Mouse (Mus musculus): Measurements from ENCODE around the gene Gyg. TPM values are rescaled to one million over a fixed set of nuclear protein-coding genes. Genes with fewer than 3 reads are reported as not detected.
"Not testable (repeated sequence)": the region's sequence is repeated elsewhere in the genome, so short reads cannot be mapped to it uniquely, and the experiment has no call there.

Gyg gene
- polyA plus RNA-seq, 1 experiment from 2014 or later, result 48.5 TPM

DNA sequence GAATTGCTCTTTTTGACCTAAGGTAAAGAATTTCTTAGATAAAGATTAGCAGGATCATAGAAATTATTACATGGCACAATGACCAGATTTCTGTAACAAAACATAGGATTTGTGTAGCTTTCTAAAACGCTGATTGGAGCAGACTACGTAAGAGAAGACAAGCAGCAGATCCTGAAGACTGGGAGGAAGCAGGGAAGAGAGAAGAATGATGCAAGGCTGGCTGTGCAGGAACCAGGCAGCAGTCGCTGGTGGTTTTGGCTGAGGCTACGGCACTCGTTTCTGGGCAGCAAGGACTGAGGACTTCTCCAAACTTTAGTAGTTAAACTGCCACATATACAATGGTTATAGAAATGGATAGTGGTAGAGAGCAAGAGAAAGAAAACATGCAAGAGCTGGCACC is 25.6 kb downstream of the Gyg start:
- H3K4me2 ChIP-seq, result no peak overlapping the region
- no peaks in the 10 kb centered on the region for H3K4me1 ChIP-seq
- no peaks in the 10 kb centered on the region for H3K36me3 ChIP-seq (replicated peaks)
- 90% methylated on average over 5 of the region's 5 CpGs for WGBS
- no peaks in the 10 kb centered on the region for H3K27me3 ChIP-seq (replicated peaks)
- ATAC-seq (replicated peaks), result no peak
- H3K4me3 ChIP-seq, result no peak overlapping the region
- no peak overlapping the region for H3K9ac ChIP-seq
- no peaks in the 10 kb centered on the region for H3K9me3 ChIP-seq
- H3K27ac ChIP-seq, result no peak overlapping the region

DNA sequence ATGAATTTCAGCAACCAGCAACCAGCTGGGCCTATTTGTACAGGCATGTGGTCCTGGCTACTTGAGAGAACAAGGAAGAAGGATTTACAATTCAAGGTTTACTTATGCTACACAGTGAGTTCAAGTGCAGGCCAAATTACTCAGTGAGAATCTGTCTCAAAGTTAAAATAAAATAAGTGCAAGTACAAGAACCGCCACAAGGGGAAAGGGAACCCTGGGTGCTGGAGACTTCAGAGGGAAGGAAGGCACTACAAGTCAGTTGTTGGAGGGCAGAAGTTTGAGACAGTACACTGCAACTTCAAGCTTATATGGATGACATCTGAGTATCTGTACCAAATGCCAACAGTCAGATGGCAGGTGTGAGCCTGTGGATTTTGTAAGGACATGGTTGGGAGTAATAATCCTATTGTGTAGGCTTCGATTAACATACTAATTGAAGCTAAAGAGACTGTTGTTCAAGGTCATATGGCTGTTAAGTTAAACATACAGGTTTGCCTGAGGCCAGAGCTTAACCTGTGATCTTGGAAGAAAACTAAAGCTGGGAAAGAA is 28.0 kb downstream of the Gyg start:
- Histone ChIP-seq H3K4me3 (no peak overlapping the region), H3K27me3 (replicated peaks) (no peaks in the 10 kb centered on the region), H3K4me1 (no peaks in the 10 kb centered on the region), H3K4me2 (no peak overlapping the region), H3K9me3 (no peaks in the 10 kb centered on the region), H3K9ac (no peak overlapping the region), H3K36me3 (replicated peaks) (no peaks in the 10 kb centered on the region), H3K27ac (no peak overlapping the region)
- ATAC-seq (replicated peaks), result no peak
- 49% methylated on average over 2 of the region's 2 CpGs for WGBS

DNA sequence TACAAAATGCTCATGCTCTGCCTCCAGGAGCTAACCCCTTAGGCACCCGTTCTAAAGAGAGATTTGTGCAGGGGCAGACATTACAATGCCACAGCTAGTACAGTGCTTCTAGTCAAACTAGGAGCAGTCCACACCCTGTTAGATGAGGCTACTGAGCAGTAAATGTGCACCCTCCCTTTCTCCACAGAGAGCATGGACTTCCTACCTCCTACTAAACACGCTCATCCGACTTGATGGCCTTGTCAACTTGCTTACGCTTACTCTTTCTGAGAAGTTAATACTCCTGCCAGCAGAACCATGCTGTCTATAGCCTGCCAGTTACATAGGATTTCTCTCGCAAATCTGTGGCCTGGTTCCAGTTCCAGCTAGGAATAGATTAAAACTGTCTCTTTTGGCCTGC is 29.5 kb downstream of the Gyg start:
- ATAC-seq (replicated peaks), result no peak

GRCm38 (mm10) chr3:20121582-20121981 is 33.5 kb downstream of the Gyg start:
- H3K27ac ChIP-seq; ATAC-seq (replicated peaks); H3K4me2 ChIP-seq; H3K4me1 ChIP-seq; H3K9me3 ChIP-seq; H3K36me3 ChIP-seq (replicated peaks); H3K27me3 ChIP-seq (replicated peaks); H3K4me3 ChIP-seq; H3K9ac ChIP-seq: not testable (repeated sequence)
- 91% methylated on average over 5 of the region's 5 CpGs for WGBS

More for the DNA sequence above, 29.5 kb downstream of the Gyg start:
- no peaks in the 10 kb centered on the region for H3K9me3 ChIP-seq
- H3K9ac ChIP-seq, result no peak overlapping the region
- H3K27me3 ChIP-seq (replicated peaks), result no peaks in the 10 kb centered on the region
- no peaks in the 10 kb centered on the region for H3K36me3 ChIP-seq (replicated peaks)
- H3K4me2 ChIP-seq, result no peak overlapping the region
- no peak overlapping the region for H3K27ac ChIP-seq
- no peaks in the 10 kb centered on the region for H3K4me1 ChIP-seq
- no peak overlapping the region for H3K4me3 ChIP-seq
- WGBS, result 94% methylated on average over 5 of the region's 5 CpGs

GRCm38 (mm10) chr3:20119686-20120244 is 35.4 kb downstream of the Gyg start:
- no peaks in the 10 kb centered on the region for H3K4me1 ChIP-seq
- H3K27me3 ChIP-seq (replicated peaks), result no peaks in the 10 kb centered on the region
- no peak overlapping the region for H3K9ac ChIP-seq
- H3K36me3 ChIP-seq (replicated peaks), result no peaks in the 10 kb centered on the region
- no peak overlapping the region for H3K27ac ChIP-seq
- peak; percentile 37; the same call in 1 of the 2 replicates for ATAC-seq (replicated peaks)
- H3K4me3 ChIP-seq, result no peak overlapping the region
- WGBS, result 57% methylated on average over 4 of the region's 4 CpGs
- H3K9me3 ChIP-seq, result no peaks in the 10 kb centered on the region
- H3K4me2 ChIP-seq, result no peak overlapping the region

GRCm38 (mm10) chr3:20119044-20119591 is 36.0 kb downstream of the Gyg start:
- Histone ChIP-seq H3K36me3 (replicated peaks) (no peaks in the 10 kb centered on the region), H3K4me3 (no peak overlapping the region), H3K9me3 (no peaks in the 10 kb centered on the region), H3K27ac (no peak overlapping the region), H3K27me3 (replicated peaks) (no peaks in the 10 kb centered on the region), H3K4me2 (no peak overlapping the region), H3K9ac (no peak overlapping the region), H3K4me1 (no peaks in the 10 kb centered on the region)
- ATAC-seq (replicated peaks), result peak; percentile 24; the same call in 1 of the 2 replicates
- WGBS, result 88% methylated on average over 19 of the region's 19 CpGs

GRCm38 (mm10) chr3:20111913-20112312 is 43.2 kb downstream of the Gyg start:
- no peak overlapping the region for H3K27ac ChIP-seq
- H3K4me2 ChIP-seq, result no peak overlapping the region
- no peaks in the 10 kb centered on the region for H3K9me3 ChIP-seq
- no peak overlapping the region for H3K4me3 ChIP-seq
- no peak overlapping the region for H3K9ac ChIP-seq
- no peak for ATAC-seq (replicated peaks)
- no peaks in the 10 kb centered on the region for H3K4me1 ChIP-seq
- H3K36me3 ChIP-seq (replicated peaks), result peaks cover 2% of the 10 kb centered on the region; the same call in 1 of the 2 replicates
- 94% methylated on average over 2 of the region's 2 CpGs for WGBS
- H3K27me3 ChIP-seq (replicated peaks), result no peaks in the 10 kb centered on the region

DNA sequence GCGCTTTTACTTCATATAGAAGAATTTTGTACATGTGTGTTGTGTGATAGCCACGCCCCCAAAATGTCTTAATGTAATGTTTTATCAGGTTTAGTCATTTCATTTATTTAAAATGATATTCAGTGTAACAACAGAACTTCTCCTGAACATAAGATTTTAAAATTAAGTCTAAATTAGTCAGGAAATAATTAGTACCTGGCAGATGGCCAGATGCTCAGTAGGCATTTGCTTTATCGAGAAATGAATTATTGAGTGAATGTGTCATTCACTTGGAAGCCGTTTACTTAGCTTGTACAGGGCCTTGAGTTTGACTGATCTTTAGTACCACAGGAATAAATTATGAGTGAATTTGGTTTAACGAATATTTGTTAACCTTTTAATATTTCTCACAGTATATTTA is 46.2 kb downstream of the Gyg start:
- H3K27ac ChIP-seq, result no peak overlapping the region
- 83% methylated on average over 5 of the region's 5 CpGs for WGBS
- no peak overlapping the region for H3K4me2 ChIP-seq
- peaks cover 2% of the 10 kb centered on the region; the same call in 1 of the 2 replicates for H3K36me3 ChIP-seq (replicated peaks)
- H3K9me3 ChIP-seq, result no peaks in the 10 kb centered on the region
- no peaks in the 10 kb centered on the region for H3K27me3 ChIP-seq (replicated peaks)
- ATAC-seq (replicated peaks), result no peak
- H3K4me1 ChIP-seq, result no peaks in the 10 kb centered on the region
- H3K4me3 ChIP-seq, result no peak overlapping the region
- no peak overlapping the region for H3K9ac ChIP-seq

- 97% methylated on average over 2 of the region's 2 CpGs for WGBS
- no peaks in the 10 kb centered on the region for H3K4me1 ChIP-seq
- no peak overlapping the region for H3K27ac ChIP-seq
- no peaks in the 10 kb centered on the region; the same call in 1 of the 2 replicates for H3K36me3 ChIP-seq (replicated peaks)
- no peaks in the 10 kb centered on the region for H3K9me3 ChIP-seq
- no peak overlapping the region for H3K9ac ChIP-seq
- ATAC-seq (replicated peaks), result no peak
- no peaks in the 10 kb centered on the region for H3K27me3 ChIP-seq (replicated peaks)
- H3K4me2 ChIP-seq, result no peak overlapping the region
- H3K4me3 ChIP-seq, result no peak overlapping the region
These were observed 50.3 kb downstream of the Gyg start for GRCm38 (mm10) chr3:20104776-20105175.

DNA sequence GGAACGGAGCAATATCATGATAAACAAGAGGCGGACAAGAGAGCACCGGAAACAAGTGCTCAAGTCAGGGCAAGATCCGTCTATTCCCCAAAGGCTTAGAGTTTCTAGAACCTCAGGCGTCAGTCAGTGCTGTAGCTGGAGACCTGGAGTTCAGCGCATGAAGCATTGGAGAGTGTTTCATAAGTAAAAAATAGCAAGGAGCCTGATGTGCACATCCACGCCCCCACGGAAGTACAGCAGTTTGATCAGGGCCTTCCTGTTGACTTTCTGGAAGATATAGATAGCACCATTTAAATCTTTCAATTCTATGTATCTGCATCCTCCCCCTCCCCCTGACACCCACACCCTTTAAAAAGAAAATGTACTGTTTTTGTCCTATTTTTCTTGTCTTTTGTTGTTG is 50.8 kb downstream of the Gyg start:
- no peak overlapping the region for H3K27ac ChIP-seq
- WGBS, result 90% methylated on average over 8 of the region's 8 CpGs
- ATAC-seq (replicated peaks), result no peak

GRCm38 (mm10) chr3:20103830-20104229 is 51.3 kb downstream of the Gyg start:
- Histone ChIP-seq H3K27me3 (replicated peaks) (no peaks in the 10 kb centered on the region), H3K4me3 (no peak overlapping the region), H3K27ac (no peak overlapping the region), H3K4me1 (no peaks in the 10 kb centered on the region), H3K9ac (no peak overlapping the region), H3K9me3 (no peaks in the 10 kb centered on the region), H3K36me3 (replicated peaks) (no peaks in the 10 kb centered on the region; the same call in 1 of the 2 replicates), H3K4me2 (no peak overlapping the region)
- no peak for ATAC-seq (replicated peaks)
- WGBS, result 83% methylated on average over 3 of the region's 3 CpGs

More for the DNA sequence above, 50.8 kb downstream of the Gyg start:
- Histone ChIP-seq H3K4me2 (no peak overlapping the region), H3K4me3 (no peak overlapping the region), H3K27me3 (replicated peaks) (no peaks in the 10 kb centered on the region), H3K9ac (no peak overlapping the region), H3K4me1 (no peaks in the 10 kb centered on the region), H3K9me3 (no peaks in the 10 kb centered on the region), H3K36me3 (replicated peaks) (no peaks in the 10 kb centered on the region; the same call in 1 of the 2 replicates)

DNA sequence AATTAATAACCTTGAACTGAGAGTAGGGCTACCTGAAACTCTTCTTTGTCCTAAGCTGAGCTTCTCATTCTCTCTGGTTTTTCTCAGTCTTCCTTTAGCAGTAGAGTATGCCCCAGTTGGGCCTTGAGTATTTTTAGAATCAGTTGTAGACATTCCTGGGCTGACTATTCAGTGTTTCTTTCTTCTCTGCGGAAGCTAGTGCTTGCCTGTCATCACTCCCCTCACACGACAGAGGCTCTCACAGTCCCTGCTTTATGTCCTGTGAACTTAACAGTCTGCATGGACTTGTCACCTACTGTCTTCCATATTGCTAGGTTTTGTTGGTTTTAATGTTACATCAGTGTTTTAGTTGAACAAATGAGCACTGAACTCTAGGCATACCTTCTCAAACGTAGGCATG is 73.0 kb downstream of the Gyg start:
- H3K4me1 ChIP-seq, result no peaks in the 10 kb centered on the region
- H3K36me3 ChIP-seq (replicated peaks), result peaks cover 16% of the 10 kb centered on the region
- no peak overlapping the region for H3K4me2 ChIP-seq
- no peaks in the 10 kb centered on the region for H3K9me3 ChIP-seq
- 82% methylated on average over 3 of the region's 3 CpGs for WGBS
- H3K9ac ChIP-seq, result no peak overlapping the region
- no peak overlapping the region for H3K4me3 ChIP-seq
- H3K27me3 ChIP-seq (replicated peaks), result no peaks in the 10 kb centered on the region
- no peak overlapping the region for H3K27ac ChIP-seq
- ATAC-seq (replicated peaks), result no peak

All from midbrain, embryonic 15.5 days (tissue).